Mouse (Mus musculus) embryonic facial prominence, embryonic 10.5 days (tissue): ENCODE measurements around the gene Nr3c2. TPM values are rescaled to one million over a fixed set of nuclear protein-coding genes. Genes with fewer than 3 reads are reported as not detected.

Experiments
- DNase-seq: peaks from one replicate; pipeline ENCODE4 v3.0.0-alpha.2; 2017; ENCODE audit warnings: low spot score
- H3K27ac ChIP-seq: fragments of 300-500 bp; sonication (generic); replicated peaks from 2 replicates; pipeline ENCODE4 v1.5.1; 2016; ENCODE audit warnings: mild to moderate bottlenecking
- H3K27me3 ChIP-seq: fragments of 300-500 bp; sonication (generic); replicated peaks from 2 replicates; pipeline ENCODE4 v1.6.1; 2016; ENCODE audit warnings: low read depth, mild to moderate bottlenecking; ENCODE audit not compliant: poor library complexity, severe bottlenecking
- H3K36me3 ChIP-seq: fragments of 300-500 bp; sonication (generic); replicated peaks from 2 replicates; pipeline ENCODE4 v1.6.1; 2016; ENCODE audit warnings: mild to moderate bottlenecking, moderate library complexity
- H3K4me1 ChIP-seq: fragments of 300-500 bp; sonication (generic); 2 replicates; pipeline ENCODE4 v1.6.1; 2016
- H3K4me3 ChIP-seq: fragments of 300-500 bp; sonication (generic); 2 replicates; pipeline ENCODE4 v1.5.1; 2016; ENCODE audit warnings: mild to moderate bottlenecking, moderate library complexity
- H3K9me3 ChIP-seq: fragments of 300-500 bp; sonication (generic); 2 replicates; pipeline ENCODE4 v1.6.1; 2016; ENCODE audit warnings: mild to moderate bottlenecking
- WGBS: fragments of 180-500 bp; shearing (Covaris S2); methylation state at CpG from one replicate; pipeline ENCODE4 v1.1.7; 2016; 5-methylcytosine and 5-hydroxymethylcytosine counted together
- polyA plus RNA-seq: library from polyadenylated mRNA; unstranded; fragments of >200 nt; fragmentation: Nextera tagmentation; extraction: Ambion mirVana; gene quantifications from 2 replicates; pipeline ENCODE4 v1.2.1, GENCODE M21; 2016

Nr3c2 gene
- 0.15 and 0.52 TPM in 2 replicates for polyA plus RNA-seq

- WGBS = under 1% methylated on average over 47 of the region's 47 CpGs
- Histone ChIP-seq H3K4me1 (peaks cover 34% of the 10 kb centered on the region), H3K4me3 (peak within 1 kb of the TSS; percentile 73), H3K36me3 (no peaks in the 10 kb centered on the region), H3K27me3 (peaks cover 83% of the 10 kb centered on the region), H3K9me3 (no peaks in the 10 kb centered on the region), H3K27ac (peak within 1 kb of the TSS; percentile 30; the same call in 1 of the 2 replicates)
- peak; percentile 57 for DNase-seq
Observed at GRCm38 (mm10) chr8:76899411-76900154, at the start of gene Nr3c2. Gene Nr3c2 (plus strand): TSS chr8:76899442.

- H3K27me3 ChIP-seq = no peaks in the 10 kb centered on the region
- no peak overlapping the region for H3K4me3 ChIP-seq
- H3K27ac ChIP-seq = no peak overlapping the region
- H3K4me1 ChIP-seq = no peaks in the 10 kb centered on the region
- no peaks in the 10 kb centered on the region for H3K36me3 ChIP-seq
- 75% methylated on average over 2 of the region's 2 CpGs for WGBS
- no peak for DNase-seq
- H3K9me3 ChIP-seq = no peaks in the 10 kb centered on the region
Observed at GRCm38 (mm10) chr8:76858534-76858933, 40.7 kb upstream of the Nr3c2 start.

GRCm38 (mm10) chr8:76859709-76860108 lies 39.5 kb upstream of the Nr3c2 start:
- no peak overlapping the region for H3K27ac ChIP-seq
- no peaks in the 10 kb centered on the region for H3K4me1 ChIP-seq
- no peak for DNase-seq
- no peak overlapping the region for H3K4me3 ChIP-seq
- no peaks in the 10 kb centered on the region for H3K27me3 ChIP-seq
- no peaks in the 10 kb centered on the region for H3K36me3 ChIP-seq
- H3K9me3 ChIP-seq = no peaks in the 10 kb centered on the region

- no peak for DNase-seq
- H3K4me3 ChIP-seq = no peak overlapping the region
- no peaks in the 10 kb centered on the region for H3K9me3 ChIP-seq
- H3K36me3 ChIP-seq = no peaks in the 10 kb centered on the region
- 92% methylated on average over 1 of the region's 1 CpGs for WGBS
- no peaks in the 10 kb centered on the region for H3K27me3 ChIP-seq
- no peaks in the 10 kb centered on the region for H3K4me1 ChIP-seq
- no peak overlapping the region for H3K27ac ChIP-seq
Observed at GRCm38 (mm10) chr8:76863066-76863465, 36.2 kb upstream of the Nr3c2 start.

GRCm38 (mm10) chr8:76876809-76877208 lies 22.4 kb upstream of the Nr3c2 start:
- no peak for DNase-seq
- no peaks in the 10 kb centered on the region for H3K36me3 ChIP-seq
- no peak overlapping the region for H3K4me3 ChIP-seq
- no peak overlapping the region for H3K27ac ChIP-seq
- no peaks in the 10 kb centered on the region for H3K9me3 ChIP-seq
- H3K27me3 ChIP-seq = no peaks in the 10 kb centered on the region
- no peaks in the 10 kb centered on the region for H3K4me1 ChIP-seq
- 92% methylated on average over 2 of the region's 2 CpGs for WGBS

GRCm38 (mm10) chr8:76897050-76897449 lies 2.2 kb upstream of the Nr3c2 start:
- WGBS = 4% methylated on average over 2 of the region's 2 CpGs
- DNase-seq = no peak
- peaks cover 59% of the 10 kb centered on the region for H3K27me3 ChIP-seq

GRCm38 (mm10) chr8:76898721-76899410 lies 376 bp upstream of the Nr3c2 start:
- Histone ChIP-seq H3K4me3 (peak overlapping the region; percentile 73), H3K27ac (peak overlapping the region; percentile 30; the same call in 1 of the 2 replicates), H3K4me1 (peaks cover 34% of the 10 kb centered on the region), H3K9me3 (no peaks in the 10 kb centered on the region), H3K27me3 (peaks cover 77% of the 10 kb centered on the region), H3K36me3 (no peaks in the 10 kb centered on the region)
- WGBS = under 1% methylated on average over 58 of the region's 60 CpGs
- DNase-seq = peak; percentile 71

More at GRCm38 (mm10) chr8:76897050-76897449, 2.2 kb upstream of the Nr3c2 start:
- H3K4me3 ChIP-seq = no peak overlapping the region
- no peaks in the 10 kb centered on the region for H3K9me3 ChIP-seq
- H3K27ac ChIP-seq = no peak overlapping the region
- peaks cover 29% of the 10 kb centered on the region for H3K4me1 ChIP-seq
- no peaks in the 10 kb centered on the region for H3K36me3 ChIP-seq

- WGBS = under 1% methylated on average over 58 of the region's 58 CpGs
- Histone ChIP-seq H3K9me3 (no peaks in the 10 kb centered on the region), H3K4me3 (peak overlapping the region; percentile 73), H3K27ac (no peak overlapping the region), H3K4me1 (peaks cover 34% of the 10 kb centered on the region), H3K27me3 (peaks cover 92% of the 10 kb centered on the region), H3K36me3 (no peaks in the 10 kb centered on the region)
- peak; percentile 56 for DNase-seq
Observed at GRCm38 (mm10) chr8:76900155-76901141, 1.2 kb downstream of the Nr3c2 start.

GRCm38 (mm10) chr8:76901430-76902204 lies 2.4 kb downstream of the Nr3c2 start:
- H3K4me3 ChIP-seq = peak overlapping the region; percentile 73
- peak; percentile 97 for DNase-seq
- peaks cover 34% of the 10 kb centered on the region for H3K4me1 ChIP-seq
- H3K27me3 ChIP-seq = peaks cover 85% of the 10 kb centered on the region
- under 1% methylated on average over 41 of the region's 41 CpGs for WGBS
- H3K36me3 ChIP-seq = no peaks in the 10 kb centered on the region
- H3K27ac ChIP-seq = peak overlapping the region; percentile 48; the same call in 1 of the 2 replicates
- H3K9me3 ChIP-seq = no peaks in the 10 kb centered on the region

- H3K27me3 ChIP-seq = peaks cover 77% of the 10 kb centered on the region
- H3K4me1 ChIP-seq = peaks cover 34% of the 10 kb centered on the region
- peak; percentile 13 for DNase-seq
- H3K9me3 ChIP-seq = no peaks in the 10 kb centered on the region
- WGBS = under 1% methylated on average over 35 of the region's 35 CpGs
- no peaks in the 10 kb centered on the region for H3K36me3 ChIP-seq
- H3K27ac ChIP-seq = peak overlapping the region; percentile 44; the same call in 1 of the 2 replicates
- peak overlapping the region; percentile 73 for H3K4me3 ChIP-seq
Observed at GRCm38 (mm10) chr8:76902205-76903078, 3.2 kb downstream of the Nr3c2 start.

GRCm38 (mm10) chr8:76911206-76911605 lies 12.0 kb downstream of the Nr3c2 start:
- no peaks in the 10 kb centered on the region for H3K9me3 ChIP-seq
- DNase-seq = no peak
- no peaks in the 10 kb centered on the region for H3K36me3 ChIP-seq
- H3K4me3 ChIP-seq = no peak overlapping the region
- H3K4me1 ChIP-seq = no peaks in the 10 kb centered on the region
- H3K27me3 ChIP-seq = no peaks in the 10 kb centered on the region
- no peak overlapping the region for H3K27ac ChIP-seq
